Mouse (Mus musculus) forebrain, embryonic 13.5 days (tissue): ENCODE results near the gene Ipmk. TPM values are rescaled to one million over a fixed set of nuclear protein-coding genes. Genes with fewer than 3 reads are reported as not detected.
"Not testable (repeated sequence)": the region's sequence is repeated elsewhere in the genome, so short reads cannot be mapped to it uniquely, and the experiment has no call there.

Experiments
- ATAC-seq: fragments of 200-750 bp; cut with Nextera tagmentation; 2 replicates; pipeline ENCODE4 v1.8.0; 2017
- H3K27ac ChIP-seq: fragments of 300-500 bp; sonication (generic); 2 replicates; pipeline ENCODE4 v1.5.1; 2015; ENCODE audit warnings: inconsistent platforms, mild to moderate bottlenecking, moderate library complexity
- H3K27me3 ChIP-seq: fragments of 300-500 bp; sonication (generic); 2 replicates; pipeline ENCODE4 v1.6.1; 2015; ENCODE audit warnings: mild to moderate bottlenecking, inconsistent platforms
- H3K36me3 ChIP-seq: fragments of 300-500 bp; sonication (generic); 2 replicates; pipeline ENCODE4 v1.6.1; 2015; ENCODE audit warnings: mild to moderate bottlenecking, inconsistent platforms; ENCODE audit not compliant: poor library complexity, severe bottlenecking
- H3K4me1 ChIP-seq: fragments of 300-500 bp; sonication (generic); 2 replicates; pipeline ENCODE4 v1.6.1; 2015; ENCODE audit warnings: inconsistent platforms
- H3K4me2 ChIP-seq: fragments of 300-500 bp; sonication (generic); 2 replicates; pipeline ENCODE4 v1.6.1; 2015; ENCODE audit warnings: inconsistent platforms, mild to moderate bottlenecking, moderate library complexity
- H3K4me3 ChIP-seq: fragments of 300-500 bp; sonication (generic); 2 replicates; pipeline ENCODE4 v1.5.1; 2015; ENCODE audit warnings: mild to moderate bottlenecking, inconsistent platforms
- H3K9ac ChIP-seq: fragments of 300-500 bp; sonication (generic); 2 replicates; pipeline ENCODE4 v1.6.1; 2015; ENCODE audit warnings: mild to moderate bottlenecking, inconsistent platforms
- H3K9me3 ChIP-seq: fragments of 300-500 bp; sonication (generic); replicated peaks from 2 replicates; pipeline ENCODE4 v1.6.1; 2016; ENCODE audit warnings: inconsistent platforms
- WGBS: fragments of 180-500 bp; shearing (Covaris S2); methylation state at CpG from one replicate; pipeline ENCODE4 v1.1.7; 2015; 5-methylcytosine and 5-hydroxymethylcytosine counted together
- polyA plus RNA-seq: library from polyadenylated mRNA; unstranded; fragments of >200 nt; fragmentation: Nextera tagmentation; extraction: Ambion mirVana; gene quantifications from 2 replicates; pipeline ENCODE4 v1.2.1, GENCODE M21; 2015

Ipmk gene
- polyA plus RNA-seq, 1 experiment from 2014 or later = 15.1 TPM

GRCm38 (mm10) chr10:71382109-71382508 is 34.5 kb downstream of the Ipmk start:
- no peak overlapping the region for H3K4me2 ChIP-seq
- no peak for ATAC-seq
- H3K27me3 ChIP-seq = no peaks in the 10 kb centered on the region
- H3K9me3 ChIP-seq = no peaks in the 10 kb centered on the region
- H3K4me1 ChIP-seq = no peaks in the 10 kb centered on the region
- no peak overlapping the region for H3K9ac ChIP-seq
- WGBS = 81% methylated on average over 7 of the region's 7 CpGs
- no peak overlapping the region for H3K4me3 ChIP-seq
- peaks cover 46% of the 10 kb centered on the region for H3K36me3 ChIP-seq
- H3K27ac ChIP-seq = no peak overlapping the region

DNA sequence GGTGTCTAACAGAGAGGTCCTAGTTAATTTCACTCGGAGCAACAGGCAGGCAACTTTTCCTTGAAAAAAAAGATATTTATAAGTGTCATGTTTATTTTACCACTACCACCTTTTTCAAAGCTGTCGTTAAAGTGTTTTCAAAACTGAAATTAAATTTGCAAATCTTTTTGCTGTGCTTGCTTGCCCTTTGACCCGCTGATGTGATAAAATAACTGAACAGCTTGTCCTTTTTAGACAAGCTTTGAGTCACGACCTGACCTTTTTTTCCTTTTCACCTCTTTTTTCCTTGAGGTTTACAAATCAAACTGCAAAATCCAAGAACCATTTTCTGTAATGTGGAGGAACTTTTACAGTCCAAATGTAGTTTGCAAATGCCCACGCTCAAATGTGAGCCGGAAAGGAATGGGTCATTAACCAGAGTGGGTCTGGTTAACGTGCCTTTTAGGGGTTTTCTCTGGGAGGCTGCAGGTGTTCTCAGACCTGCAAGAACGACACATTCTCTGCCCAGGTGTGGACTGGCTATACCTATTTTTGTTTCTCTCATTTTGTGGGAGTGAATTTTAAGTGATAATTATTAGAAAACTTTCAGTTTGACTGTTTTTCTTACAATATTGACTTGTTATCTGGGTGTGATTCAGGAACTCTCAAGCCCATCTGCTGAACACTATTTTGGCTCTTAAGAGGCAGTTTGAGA is 35.4 kb downstream of the Ipmk start:
- Histone ChIP-seq H3K4me3 (no peak overlapping the region), H3K9ac (no peak overlapping the region), H3K4me2 (no peak overlapping the region), H3K9me3 (no peaks in the 10 kb centered on the region), H3K36me3 (peaks cover 42% of the 10 kb centered on the region), H3K27ac (no peak overlapping the region), H3K27me3 (no peaks in the 10 kb centered on the region), H3K4me1 (no peaks in the 10 kb centered on the region)
- ATAC-seq = no peak
- WGBS = 89% methylated on average over 8 of the region's 8 CpGs

GRCm38 (mm10) chr10:71383552-71383924 is 36.0 kb downstream of the Ipmk start:
- H3K4me1 ChIP-seq, H3K4me2 ChIP-seq, H3K9me3 ChIP-seq, ATAC-seq, H3K27ac ChIP-seq, H3K4me3 ChIP-seq, H3K27me3 ChIP-seq, H3K9ac ChIP-seq: not testable (repeated sequence)
- H3K36me3 ChIP-seq = peaks cover 37% of the 10 kb centered on the region
- 89% methylated on average over 6 of the region's 6 CpGs for WGBS

DNA sequence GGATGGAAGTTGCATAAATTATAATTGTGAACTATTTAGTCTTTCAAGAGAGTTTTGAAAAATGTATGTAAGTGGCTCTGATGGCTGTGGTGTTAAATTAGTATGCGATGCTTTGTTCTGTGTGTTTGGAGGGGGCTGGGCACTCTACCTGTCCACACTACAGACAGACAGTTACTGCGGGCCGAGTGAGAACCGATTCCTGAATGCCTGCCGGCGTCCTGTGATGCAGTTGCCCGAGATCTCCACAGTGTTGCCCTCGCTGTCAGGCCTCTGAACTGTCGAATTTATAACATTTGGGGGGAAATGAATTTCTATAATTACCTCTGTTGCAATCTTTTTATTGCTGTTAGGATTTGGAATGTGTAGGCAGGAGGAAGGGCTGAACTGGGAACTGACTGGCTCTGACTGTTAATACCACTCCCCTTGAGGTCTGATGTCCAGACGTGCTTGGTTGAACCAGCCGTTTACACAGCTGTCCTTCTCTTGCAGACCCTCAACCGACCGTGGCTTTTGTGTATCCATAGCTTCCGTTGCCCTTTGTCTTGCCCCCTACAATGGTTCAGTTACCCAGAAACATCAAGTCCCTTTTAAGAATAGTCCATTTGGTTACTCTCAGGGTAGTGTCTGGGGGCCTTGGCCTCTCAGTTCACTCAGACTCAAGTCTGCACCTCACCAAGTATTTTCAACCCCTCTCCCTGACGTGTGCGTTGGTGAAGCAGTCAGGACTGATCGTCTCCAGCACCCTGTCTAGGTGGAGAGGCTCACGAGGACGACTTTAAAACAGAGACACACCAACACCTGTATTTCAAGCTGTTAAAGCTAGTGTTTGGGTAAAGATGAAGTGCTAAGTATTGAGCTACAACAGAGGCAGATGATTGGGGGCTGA is 36.8 kb downstream of the Ipmk start:
- H3K4me3 ChIP-seq = no peak overlapping the region
- no peak overlapping the region for H3K4me2 ChIP-seq
- no peaks in the 10 kb centered on the region for H3K27me3 ChIP-seq
- H3K9ac ChIP-seq = no peak overlapping the region
- peaks cover 29% of the 10 kb centered on the region for H3K36me3 ChIP-seq
- no peak for ATAC-seq
- WGBS = 77% methylated on average over 19 of the region's 19 CpGs
- no peak overlapping the region for H3K27ac ChIP-seq
- no peaks in the 10 kb centered on the region for H3K9me3 ChIP-seq
- H3K4me1 ChIP-seq = no peaks in the 10 kb centered on the region

- Histone ChIP-seq H3K4me1 (no peaks in the 10 kb centered on the region), H3K4me3 (no peak overlapping the region), H3K9ac (no peak overlapping the region), H3K36me3 (0 out of 2 replicates have a peak, but pooled peaks cover 2% of the 10 kb centered on the region), H3K27me3 (no peaks in the 10 kb centered on the region), H3K4me2 (no peak overlapping the region), H3K27ac (no peak overlapping the region), H3K9me3 (no peaks in the 10 kb centered on the region)
- WGBS = 96% methylated on average over 5 of the region's 5 CpGs
- ATAC-seq = no peak
Observed at GRCm38 (mm10) chr10:71389311-71389710, 41.7 kb downstream of the Ipmk start.

DNA sequence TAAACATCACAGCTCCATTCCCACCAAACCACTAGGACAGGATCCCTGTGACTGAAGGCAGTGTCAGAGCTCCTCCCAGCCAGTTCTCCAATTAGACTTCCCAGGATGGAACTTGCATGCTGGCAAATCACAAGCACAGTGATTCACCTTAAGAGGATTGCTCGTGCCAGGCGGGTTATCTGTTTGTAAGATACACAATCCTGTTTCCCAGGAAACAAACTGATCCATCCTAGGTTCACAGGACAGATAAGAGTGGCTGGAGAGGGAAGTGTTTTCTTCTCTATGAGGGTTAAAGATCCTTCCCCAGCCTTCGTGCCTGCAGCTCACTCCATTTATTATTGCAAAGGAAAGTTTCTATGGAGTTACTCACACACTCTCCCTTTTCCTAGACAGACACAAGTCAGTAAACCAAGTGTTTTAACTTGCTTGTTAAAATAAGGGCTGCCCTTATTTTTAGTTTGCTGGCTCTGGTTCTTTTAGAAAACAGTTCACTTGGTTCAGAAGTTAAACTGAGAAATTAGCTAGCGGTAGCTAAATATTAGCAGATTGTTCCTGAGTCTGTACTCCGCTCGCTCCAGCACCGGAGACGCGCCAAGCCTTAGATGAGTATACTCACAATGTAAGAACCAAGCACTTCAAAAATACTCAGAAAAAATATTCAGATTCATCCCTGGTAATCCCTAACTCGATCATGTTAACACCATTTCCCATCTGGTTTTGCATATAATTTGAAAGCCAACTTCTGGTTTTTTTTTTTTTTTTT is 51.0 kb downstream of the Ipmk start:
- Histone ChIP-seq H3K4me3 (no peak overlapping the region), H3K27ac (no peak overlapping the region), H3K4me2 (no peak overlapping the region), H3K27me3 (no peaks in the 10 kb centered on the region), H3K9ac (no peak overlapping the region), H3K9me3 (peaks cover 5% of the 10 kb centered on the region; the same call in 1 of the 2 replicates), H3K36me3 (no peaks in the 10 kb centered on the region), H3K4me1 (no peaks in the 10 kb centered on the region)
- WGBS = 85% methylated on average over 10 of the region's 10 CpGs
- no peak for ATAC-seq

- H3K36me3 ChIP-seq = no peaks in the 10 kb centered on the region
- no peak overlapping the region for H3K4me2 ChIP-seq
- no peak for ATAC-seq
- H3K9ac ChIP-seq = no peak overlapping the region
- no peak overlapping the region for H3K4me3 ChIP-seq
- H3K4me1 ChIP-seq = no peaks in the 10 kb centered on the region
- H3K27me3 ChIP-seq = no peaks in the 10 kb centered on the region
- no peak overlapping the region for H3K27ac ChIP-seq
- H3K9me3 ChIP-seq = peaks cover 5% of the 10 kb centered on the region; the same call in 1 of the 2 replicates
- WGBS = 79% methylated on average over 8 of the region's 8 CpGs
Observed at GRCm38 (mm10) chr10:71399399-71399798, 51.8 kb downstream of the Ipmk start.

DNA sequence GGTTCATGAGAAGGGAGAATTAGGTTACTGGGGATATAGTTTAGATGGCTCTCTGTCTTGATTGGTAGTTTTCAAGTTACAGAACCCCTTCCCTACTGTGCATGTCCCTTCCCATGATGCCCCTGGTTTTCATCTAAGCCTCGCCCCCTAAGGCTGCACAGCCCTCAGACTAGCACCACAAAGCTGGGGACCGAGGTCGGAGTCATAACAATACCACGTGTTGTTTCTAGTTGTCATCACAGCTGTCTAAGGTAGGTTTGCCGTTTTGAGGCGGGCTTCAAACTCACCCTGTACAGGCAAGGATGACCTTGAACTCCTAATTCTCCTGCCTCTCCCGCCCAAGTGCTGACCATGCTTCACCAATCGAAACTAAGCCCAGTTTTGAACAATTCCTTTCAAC is 52.4 kb downstream of the Ipmk start:
- H3K9ac ChIP-seq = no peak overlapping the region
- peaks cover 5% of the 10 kb centered on the region; the same call in 1 of the 2 replicates for H3K9me3 ChIP-seq
- no peak overlapping the region for H3K4me2 ChIP-seq
- WGBS = 87% methylated on average over 8 of the region's 8 CpGs
- no peaks in the 10 kb centered on the region for H3K27me3 ChIP-seq
- ATAC-seq = no peak
- no peaks in the 10 kb centered on the region for H3K36me3 ChIP-seq
- H3K4me1 ChIP-seq = no peaks in the 10 kb centered on the region
- no peak overlapping the region for H3K27ac ChIP-seq
- H3K4me3 ChIP-seq = no peak overlapping the region

DNA sequence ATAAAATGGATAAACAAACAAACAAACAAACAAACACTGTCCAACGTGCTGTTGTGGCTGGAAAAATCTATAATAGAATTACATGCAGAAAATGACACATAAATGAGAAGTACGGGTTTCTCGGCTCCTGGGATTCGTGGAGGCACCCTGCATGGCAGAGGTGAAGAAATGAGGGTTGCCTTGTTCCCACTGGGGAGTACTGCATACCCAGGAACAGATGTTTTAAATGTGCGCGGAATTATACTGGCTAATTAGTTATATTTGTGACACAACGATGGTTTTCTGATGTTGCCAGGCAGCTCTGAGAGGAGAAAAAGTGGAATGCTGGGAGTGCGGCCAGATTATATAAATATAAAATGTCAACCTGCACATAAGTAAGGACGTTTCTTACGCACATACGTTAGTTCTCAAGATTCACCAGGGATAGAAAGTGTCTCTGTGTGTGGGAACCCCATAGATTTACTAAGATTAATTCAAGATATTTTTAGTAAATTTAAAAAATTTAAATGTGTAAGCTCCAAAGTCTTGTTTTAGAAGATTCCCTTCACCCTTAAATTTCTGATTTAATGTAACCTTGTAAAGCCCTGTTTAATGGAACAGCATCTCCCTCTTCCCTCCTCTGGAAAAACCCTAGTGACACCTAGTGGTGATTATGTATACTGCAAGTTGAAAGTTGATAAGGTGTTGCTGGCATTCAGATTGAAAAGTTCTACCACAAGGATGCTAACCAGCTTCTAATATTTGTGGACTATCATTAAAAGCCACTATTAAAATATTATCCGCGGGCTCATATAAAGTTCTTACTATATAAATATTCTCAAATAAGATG is 53.5 kb downstream of the Ipmk start:
- 68% methylated on average over 13 of the region's 13 CpGs for WGBS

GRCm38 (mm10) chr10:71403638-71404037 is 56.1 kb downstream of the Ipmk start:
- WGBS = 69% methylated on average over 3 of the region's 3 CpGs
- no peak for ATAC-seq
- no peaks in the 10 kb centered on the region for H3K36me3 ChIP-seq

More for the DNA sequence above, 53.5 kb downstream of the Ipmk start:
- no peaks in the 10 kb centered on the region for H3K36me3 ChIP-seq
- H3K4me3 ChIP-seq = no peak overlapping the region
- no peaks in the 10 kb centered on the region for H3K4me1 ChIP-seq
- H3K27me3 ChIP-seq = no peaks in the 10 kb centered on the region
- peaks cover 5% of the 10 kb centered on the region; the same call in 1 of the 2 replicates for H3K9me3 ChIP-seq
- peak; percentile 70 for ATAC-seq
- no peak overlapping the region for H3K9ac ChIP-seq
- H3K4me2 ChIP-seq = no peak overlapping the region
- H3K27ac ChIP-seq = no peak overlapping the region

GRCm38 (mm10) chr10:71405523-71406217 is 58.1 kb downstream of the Ipmk start:
- H3K27me3 ChIP-seq = no peaks in the 10 kb centered on the region

More at GRCm38 (mm10) chr10:71403638-71404037, 56.1 kb downstream of the Ipmk start:
- no peak overlapping the region for H3K4me3 ChIP-seq
- no peaks in the 10 kb centered on the region for H3K4me1 ChIP-seq
- no peaks in the 10 kb centered on the region for H3K27me3 ChIP-seq
- no peak overlapping the region for H3K9ac ChIP-seq
- no peaks in the 10 kb centered on the region; the same call in 1 of the 2 replicates for H3K9me3 ChIP-seq
- H3K27ac ChIP-seq = no peak overlapping the region
- H3K4me2 ChIP-seq = no peak overlapping the region

More at GRCm38 (mm10) chr10:71405523-71406217, 58.1 kb downstream of the Ipmk start:
- no peak overlapping the region for H3K9ac ChIP-seq
- no peak overlapping the region for H3K4me2 ChIP-seq
- H3K36me3 ChIP-seq = no peaks in the 10 kb centered on the region
- WGBS = 83% methylated on average over 5 of the region's 5 CpGs
- no peak overlapping the region for H3K4me3 ChIP-seq
- H3K4me1 ChIP-seq = no peaks in the 10 kb centered on the region
- H3K27ac ChIP-seq = no peak overlapping the region
- ATAC-seq = no peak
- no peaks in the 10 kb centered on the region for H3K9me3 ChIP-seq
